Mouse (Mus musculus): ENCODE data around the gene Pzp.

- no peak for TF ChIP-seq MAFK (IDR thresholded peaks at IDR 0.05; ENCODE audit: insufficient read depth, low read depth, low read length)
- TF ChIP-seq ZNF384 (IDR thresholded peaks at IDR 0.05; ENCODE audit: low read depth, low read length): no peak
- TF ChIP-seq HCFC1 (IDR thresholded peaks at IDR 0.05; ENCODE audit: borderline replicate concordance, insufficient read depth, low read length): no peak
- TF ChIP-seq ZC3H11A (IDR thresholded peaks at IDR 0.05; ENCODE audit: borderline replicate concordance, low read depth, low read length): no peak
- TF ChIP-seq CHD2 (IDR thresholded peaks at IDR 0.05; ENCODE audit: low read depth, low read length): no peak
Measured at GRCm38 (mm10) chr6:128491916-128492315, 34.6 kb downstream of the Pzp start.

Data from ES-E14 (cell line).